Mouse (Mus musculus) lung, embryonic 15.5 days (tissue): Measurements from ENCODE around the gene Gpr84. TPM values are rescaled to one million over a fixed set of nuclear protein-coding genes. Genes with fewer than 3 reads are reported as not detected.
A peak's percentile ranks its signal among the peaks of the same experiment; 100 is the strongest.
"Not testable (repeated sequence)": the region's sequence is repeated elsewhere in the genome, so short reads cannot be mapped to it uniquely, and the experiment has no call there.

Experiments used
- ATAC-seq: fragments of 200-750 bp; cut with Nextera tagmentation; 2 replicates; pipeline ENCODE4 v1.8.0; 2017; ENCODE audit warnings: moderate number of reproducible peaks, borderline replicate concordance; ENCODE audit not compliant: low FRiP score, low TSS enrichment; ENCODE audit errors: extremely low read depth
- H3K27ac ChIP-seq: fragments of 300-500 bp; sonication (generic); 2 replicates; pipeline ENCODE4 v1.5.1; 2015; ENCODE audit warnings: moderate library complexity, mild to moderate bottlenecking, inconsistent platforms
- H3K27me3 ChIP-seq: fragments of 300-500 bp; sonication (generic); 2 replicates; pipeline ENCODE4 v1.6.1; 2015; ENCODE audit warnings: inconsistent platforms
- H3K36me3 ChIP-seq: fragments of 300-500 bp; sonication (generic); 2 replicates; pipeline ENCODE4 v1.6.1; 2015; ENCODE audit warnings: inconsistent platforms
- H3K4me1 ChIP-seq: fragments of 300-500 bp; sonication (generic); 2 replicates; pipeline ENCODE4 v1.6.1; 2015; ENCODE audit warnings: inconsistent platforms
- H3K4me2 ChIP-seq: fragments of 300-500 bp; sonication (generic); 2 replicates; pipeline ENCODE4 v1.6.1; 2015; ENCODE audit warnings: inconsistent platforms, mild to moderate bottlenecking, moderate library complexity
- H3K4me3 ChIP-seq: fragments of 300-500 bp; sonication (generic); 2 replicates; pipeline ENCODE4 v1.5.1; 2015; ENCODE audit warnings: mild to moderate bottlenecking, inconsistent platforms
- H3K9ac ChIP-seq: fragments of 300-500 bp; sonication (generic); 2 replicates; pipeline ENCODE4 v1.6.1; 2015; ENCODE audit warnings: inconsistent platforms
- H3K9me3 ChIP-seq: fragments of 300-500 bp; sonication (generic); 2 replicates; pipeline ENCODE4 v1.6.1; 2016; ENCODE audit warnings: inconsistent platforms
- WGBS: fragments of 180-500 bp; shearing (Covaris S2); methylation state at CpG from one replicate; pipeline ENCODE4 v1.1.7; 2015; 5-methylcytosine and 5-hydroxymethylcytosine counted together
- microRNA counts: library from miRNA; unstranded; fragments of <30 nt; microRNA quantifications from one replicate; lab custom pipeline; 2016
- microRNA-seq: library from miRNA; unstranded; fragments of <30 nt; microRNA quantifications from one replicate; pipeline ENCODE4, GENCODE M21; 2016
- polyA plus RNA-seq: library from polyadenylated mRNA; unstranded; fragments of >200 nt; fragmentation: Nextera tagmentation; extraction: Ambion mirVana; gene quantifications from 2 replicates; pipeline ENCODE4 v1.2.1, GENCODE M21; 2015

Gpr84 gene
- polyA plus RNA-seq, 1 experiment from 2014 or later = 0.36 TPM

GRCm38 (mm10) chr15:103279750-103280149 is 30.7 kb downstream of the Gpr84 start:
- H3K36me3 ChIP-seq = no peaks in the 10 kb centered on the region; the same call in 1 of the 2 replicates
- H3K9ac ChIP-seq = no peak overlapping the region
- H3K4me2 ChIP-seq = no peak overlapping the region
- H3K4me3 ChIP-seq = no peak overlapping the region
- no peaks in the 10 kb centered on the region for H3K9me3 ChIP-seq
- H3K4me1 ChIP-seq = peaks cover 4% of the 10 kb centered on the region; the same call in 1 of the 2 replicates
- H3K27ac ChIP-seq = no peak overlapping the region
- no peak for ATAC-seq
- WGBS = 63% methylated on average over 3 of the region's 3 CpGs
- no peaks in the 10 kb centered on the region for H3K27me3 ChIP-seq

GRCm38 (mm10) chr15:103277949-103278348 is 32.5 kb downstream of the Gpr84 start:
- H3K9ac ChIP-seq = no peak overlapping the region
- ATAC-seq = no peak
- peaks cover 14% of the 10 kb centered on the region for H3K4me1 ChIP-seq
- WGBS = 79% methylated on average over 7 of the region's 7 CpGs
- no peak overlapping the region for H3K27ac ChIP-seq
- no peaks in the 10 kb centered on the region for H3K9me3 ChIP-seq
- no peak overlapping the region for H3K4me3 ChIP-seq
- H3K27me3 ChIP-seq = no peaks in the 10 kb centered on the region
- H3K4me2 ChIP-seq = no peak overlapping the region
- H3K36me3 ChIP-seq = no peaks in the 10 kb centered on the region; the same call in 1 of the 2 replicates

GRCm38 (mm10) chr15:103275943-103276342 is 34.5 kb downstream of the Gpr84 start:
- ATAC-seq = not testable (repeated sequence)

GRCm38 (mm10) chr15:103272419-103273279 is 37.8 kb downstream of the Gpr84 start, which contains the start of gene Copz1:
TSS of gene Copz1 (plus strand) at chr15:103272714.
- peak within 1 kb of the TSS; percentile 82 for H3K4me3 ChIP-seq
- peak within 1 kb of the TSS; percentile 66 for H3K4me2 ChIP-seq
- peak; percentile 99 for ATAC-seq
- peaks cover 14% of the 10 kb centered on the region for H3K4me1 ChIP-seq
- WGBS = under 1% methylated on average over 38 of the region's 38 CpGs
- no peaks in the 10 kb centered on the region for H3K36me3 ChIP-seq
- H3K27ac ChIP-seq = peak within 1 kb of the TSS; percentile 55; the same call in 1 of the 2 replicates
- H3K9ac ChIP-seq = peak within 1 kb of the TSS; percentile 86
- H3K9me3 ChIP-seq = no peaks in the 10 kb centered on the region
- H3K27me3 ChIP-seq = no peaks in the 10 kb centered on the region

More at GRCm38 (mm10) chr15:103275943-103276342, 34.5 kb downstream of the Gpr84 start:
- WGBS = 93% methylated on average over 3 of the region's 3 CpGs
- not testable (repeated sequence) for H3K27me3 ChIP-seq, H3K9ac ChIP-seq, H3K36me3 ChIP-seq, H3K27ac ChIP-seq, H3K9me3 ChIP-seq, H3K4me2 ChIP-seq, H3K4me3 ChIP-seq
- peaks cover 14% of the 10 kb centered on the region for H3K4me1 ChIP-seq

- no peak overlapping the region for H3K27ac ChIP-seq
- H3K4me1 ChIP-seq = peaks cover 6% of the 10 kb centered on the region
- no peak overlapping the region for H3K4me2 ChIP-seq
- no peaks in the 10 kb centered on the region for H3K36me3 ChIP-seq
- H3K4me3 ChIP-seq = no peak overlapping the region
- no peaks in the 10 kb centered on the region for H3K9me3 ChIP-seq
- ATAC-seq = no peak
- H3K27me3 ChIP-seq = no peaks in the 10 kb centered on the region
- H3K9ac ChIP-seq = no peak overlapping the region
- WGBS = 79% methylated on average over 4 of the region's 4 CpGs
Measured at GRCm38 (mm10) chr15:103268903-103269302, 41.5 kb downstream of the Gpr84 start.

- no peak overlapping the region for H3K4me2 ChIP-seq
- H3K9ac ChIP-seq = no peak overlapping the region
- ATAC-seq = no peak
- H3K4me1 ChIP-seq = peaks cover 4% of the 10 kb centered on the region
- H3K4me3 ChIP-seq = no peak overlapping the region
- H3K36me3 ChIP-seq = no peaks in the 10 kb centered on the region
- H3K27me3 ChIP-seq = no peaks in the 10 kb centered on the region
- no peaks in the 10 kb centered on the region for H3K9me3 ChIP-seq
- H3K27ac ChIP-seq = no peak overlapping the region
- WGBS = 78% methylated on average over 2 of the region's 2 CpGs
Measured at GRCm38 (mm10) chr15:103264794-103265193, 45.6 kb downstream of the Gpr84 start.

- no peak overlapping the region for H3K9ac ChIP-seq
- H3K9me3 ChIP-seq = no peaks in the 10 kb centered on the region
- H3K27me3 ChIP-seq = no peaks in the 10 kb centered on the region
- peaks cover 21% of the 10 kb centered on the region for H3K4me1 ChIP-seq
- ATAC-seq = no peak
- H3K27ac ChIP-seq = no peak overlapping the region
- no peak overlapping the region for H3K4me2 ChIP-seq
- no peaks in the 10 kb centered on the region for H3K36me3 ChIP-seq
- WGBS = 18% methylated on average over 1 of the region's 1 CpGs
- no peak overlapping the region for H3K4me3 ChIP-seq
Measured at GRCm38 (mm10) chr15:103259989-103260388, 50.4 kb downstream of the Gpr84 start.

GRCm38 (mm10) chr15:103259162-103259561 is 51.2 kb downstream of the Gpr84 start:
- ATAC-seq = no peak
- no peak overlapping the region for H3K4me2 ChIP-seq

More at GRCm38 (mm10) chr15:103259162-103259561, 51.2 kb downstream of the Gpr84 start:
- 83% methylated on average over 5 of the region's 5 CpGs for WGBS
- H3K9ac ChIP-seq = no peak overlapping the region
- no peak overlapping the region for H3K4me3 ChIP-seq
- no peak overlapping the region for H3K27ac ChIP-seq
- peaks cover 26% of the 10 kb centered on the region for H3K4me1 ChIP-seq
- no peaks in the 10 kb centered on the region for H3K36me3 ChIP-seq
- H3K9me3 ChIP-seq = no peaks in the 10 kb centered on the region
- H3K27me3 ChIP-seq = no peaks in the 10 kb centered on the region

MicroRNAs within 50 kb of the gene (microRNA counts, 519-probe panel; counts per million panel counts)
- 2,707 counts per million, percentile 68 among the panel's probes with 10 or more counts for microRNA mmu-miR-148b (lab: Ali Mortazavi, UCI)

Small RNA genes within 50 kb of the gene (microRNA-seq; reads per million reads assigned to microRNA genes)
- gene Mir148b (195 reads per million, percentile 59 among the genes with 10 or more reads in this experiment), gene Mir6963 (not detected)

Other genes with a start within 250 kb of the Gpr84 start
- 16.1 and 17.6 TPM in 2 replicates for gene Smug1, start 143.5 kb downstream of the Gpr84 start, polyA plus RNA-seq
- gene Cbx5, start 70.8 kb downstream of the Gpr84 start, polyA plus RNA-seq = 115 and 117 TPM in 2 replicates
- gene Hnrnpa1, start 70.2 kb downstream of the Gpr84 start, polyA plus RNA-seq = 860 and 895 TPM in 2 replicates
- 3.6 and 4.7 TPM in 2 replicates for gene Nfe2, start 52.2 kb downstream of the Gpr84 start, polyA plus RNA-seq
- 287 and 293 TPM in 2 replicates for gene Copz1, start 37.9 kb downstream of the Gpr84 start, polyA plus RNA-seq
- gene Zfp385a, start 29.5 kb upstream of the Gpr84 start, polyA plus RNA-seq = 7.7 and 9.0 TPM in 2 replicates
- 39.6 and 42.7 TPM in 2 replicates for gene Itga5, start 56.2 kb upstream of the Gpr84 start, polyA plus RNA-seq
- 0.22 and 0.24 TPM in 2 replicates for gene Gtsf1, start 119.9 kb upstream of the Gpr84 start, polyA plus RNA-seq
- gene Gtsf2, start 137.9 kb upstream of the Gpr84 start, polyA plus RNA-seq = not detected in 2 replicates
- gene Nckap1l, start 143.2 kb upstream of the Gpr84 start, polyA plus RNA-seq = 2.7 and 3.6 TPM in 2 replicates
- 2.2 and 2.3 TPM in 2 replicates for gene Pde1b, start 192.4 kb upstream of the Gpr84 start, polyA plus RNA-seq
- gene Ppp1r1a, start 227.4 kb upstream of the Gpr84 start, polyA plus RNA-seq = 8.0 and 8.9 TPM in 2 replicates